Mouse (Mus musculus) right cerebral cortex, postnatal 10 days (tissue): ENCODE measurements around the gene Olfr145.

Source experiments
- DNase-seq, 2 experiments: peaks; one replicate each; pipeline ENCODE4 v3.0.0; 2021; ENCODE audit warnings: low spot score in 2 of 2

Gene Olfr145

GRCm38 (mm10) chr9:37896661-37897060, at the start of gene Olfr145:
TSS of gene Olfr145 (plus strand) at chr9:37896724.
- no peak for DNase-seq

- DNase-seq = no peak
Observed at GRCm38 (mm10) chr9:37849267-37849666, 47.3 kb upstream of the Olfr145 start.

GRCm38 (mm10) chr9:37853969-37854368, 42.6 kb upstream of the Olfr145 start, which contains the start of gene Olfr877:
TSS of gene Olfr877 (plus strand) at chr9:37854269.
- no peak for DNase-seq

GRCm38 (mm10) chr9:37863325-37863724, 33.2 kb upstream of the Olfr145 start:
- DNase-seq = no peak

- no peak for DNase-seq
Observed at GRCm38 (mm10) chr9:37870246-37870645, 26.3 kb upstream of the Olfr145 start.

- no peak for DNase-seq
Observed at GRCm38 (mm10) chr9:37871097-37871496, 25.4 kb upstream of the Olfr145 start.

GRCm38 (mm10) chr9:37871536-37871935, 25.0 kb upstream of the Olfr145 start:
- DNase-seq = no peak

- DNase-seq = peak; percentile 33 to 68
Observed at GRCm38 (mm10) chr9:37890960-37891359, 5.6 kb upstream of the Olfr145 start.

- DNase-seq = no peak
Observed at GRCm38 (mm10) chr9:37905555-37905954, 9.0 kb downstream of the Olfr145 start.

- DNase-seq = no peak
Observed at GRCm38 (mm10) chr9:37917540-37917939, 21.0 kb downstream of the Olfr145 start, which contains the start of gene Olfr878. TSS of gene Olfr878 (plus strand) at chr9:37917840.

- no peak for DNase-seq
Observed at GRCm38 (mm10) chr9:37918018-37918417, 21.5 kb downstream of the Olfr145 start.

GRCm38 (mm10) chr9:37924194-37924593, 27.7 kb downstream of the Olfr145 start:
- DNase-seq = no peak

GRCm38 (mm10) chr9:37925445-37925844, 28.9 kb downstream of the Olfr145 start:
- no peak for DNase-seq

GRCm38 (mm10) chr9:37926019-37927013, 29.8 kb downstream of the Olfr145 start:
- DNase-seq = no peak

- DNase-seq = peak; percentile 88
Observed at GRCm38 (mm10) chr9:37932519-37932918, 36.0 kb downstream of the Olfr145 start.

- DNase-seq = no peak
Observed at GRCm38 (mm10) chr9:37934146-37934545, 37.6 kb downstream of the Olfr145 start.

- DNase-seq = no peak
Observed at GRCm38 (mm10) chr9:37941167-37941566, 44.6 kb downstream of the Olfr145 start.
